ENCODE assay signal across 10 mouse cellular contexts in the genomic region with DNA sequence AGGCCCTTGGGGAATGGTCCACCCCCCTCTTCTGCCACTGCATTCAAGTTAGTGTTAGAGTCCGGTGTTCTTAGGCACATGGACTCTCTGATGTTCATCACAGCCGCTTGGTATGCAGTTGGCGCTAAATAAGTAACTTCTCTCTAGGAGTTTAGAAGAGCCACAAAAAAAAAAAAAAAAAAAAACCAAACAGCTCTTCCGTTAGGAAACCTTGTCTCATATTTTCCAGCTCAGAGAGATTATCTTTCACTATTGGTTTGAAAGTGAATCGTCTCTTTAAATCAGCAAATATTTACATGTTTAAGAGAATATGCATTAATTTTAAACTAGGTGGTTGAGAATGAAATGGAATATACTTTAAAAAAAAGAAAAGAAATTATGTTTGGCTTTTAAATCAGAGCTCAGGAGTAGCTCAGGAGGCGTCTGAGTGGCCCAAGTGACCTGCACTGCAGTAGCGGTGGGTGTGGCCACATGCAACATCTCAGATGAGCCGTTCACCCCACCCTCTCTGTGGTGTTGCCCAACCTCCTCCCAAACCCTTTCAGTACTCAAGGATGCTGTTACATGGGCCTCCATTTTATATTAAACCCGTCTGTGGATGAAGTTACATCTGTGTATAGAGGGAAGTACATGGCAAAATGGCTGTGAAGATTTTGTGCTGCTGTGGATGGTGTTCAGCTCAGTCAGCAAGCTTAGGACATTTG.
DNase-seq lines count a peak whose midpoint lies in the region; ATAC-seq and TF ChIP-seq lines count a peak whose summit lies in the region.
"Had no signal": no experiment of that assay in that cellular context is flagged by ENCODE, and none has a peak within 500 bp of the region (broad histone marks: within the 10 kb centered on the region; RNA-seq: fewer than 3 reads in every experiment).

No protein-coding gene starts in this region.

- 52% methylated on average over 9 of the region's 9 CpGs for WGBS in heart, embryonic 11.5 days (ENCODE audit: insufficient replicate concordance)
- WGBS in stomach, embryonic 14.5 days = 67% methylated on average over 9 of the region's 9 CpGs
- 60% methylated on average over 9 of the region's 9 CpGs for WGBS in stomach, postnatal 0 days

- DNase-seq in heart, postnatal 4 days = no peak
- no peak for DNase-seq in stomach, postnatal 0 days (ENCODE audit: low spot score)
- DNase-seq in induced T-regulatory cell, adult 2 months (ENCODE audit: low read depth) = peak; percentile 17
- no peak for DNase-seq in thymus, postnatal 4 days
- DNase-seq in yolk sac, embryonic 10.5 days (ENCODE audit: low spot score) = no peak
- no peak for DNase-seq in gastrocnemius, adult 8-10 months (ENCODE audit: low spot score in 2 of 2)
- DNase-seq: adrenal gland, postnatal 14 days; kidney, adult 8-10 months had no signal

- H3K9me3 ChIP-seq in heart, embryonic 11.5 days (replicated peaks; ENCODE audit: control insufficient read depth, low read length) = no peaks in the 10 kb centered on the region
- H3K9me3 ChIP-seq in stomach, embryonic 14.5 days (ENCODE audit: control insufficient read depth, low read depth, low read length) = no peaks in the 10 kb centered on the region
- H3K9me3 ChIP-seq in stomach, postnatal 0 days (ENCODE audit: control insufficient read depth, low read length) = no peaks in the 10 kb centered on the region

- peak overlapping the region; percentile 62 for H3K4me3 ChIP-seq in heart, embryonic 11.5 days (ENCODE audit: low read depth, low read length)
- no peak overlapping the region for H3K4me3 ChIP-seq in stomach, embryonic 14.5 days (ENCODE audit: low read depth, low read length)
- H3K4me3 ChIP-seq in stomach, postnatal 0 days (ENCODE audit: low read depth, low read length) = no peak overlapping the region

- no peaks in the 10 kb centered on the region for H3K36me3 ChIP-seq in heart, embryonic 11.5 days (ENCODE audit: control insufficient read depth, insufficient read depth, low read length)
- H3K36me3 ChIP-seq in stomach, embryonic 14.5 days (ENCODE audit: control insufficient read depth, insufficient read depth, low read length) = no peaks in the 10 kb centered on the region
- H3K36me3 ChIP-seq in stomach, postnatal 0 days (ENCODE audit: control insufficient read depth, insufficient read depth, low read length) = no peaks in the 10 kb centered on the region

- ATAC-seq in heart, embryonic 11.5 days (replicated peaks; ENCODE audit: insufficient number of reproducible peaks, low FRiP score, low TSS enrichment) = no peak
- no peak for ATAC-seq in stomach, embryonic 14.5 days (ENCODE audit: insufficient number of reproducible peaks, insufficient read depth, low FRiP score, low read depth)
- no peak for ATAC-seq in stomach, postnatal 0 days (ENCODE audit: low FRiP score, low TSS enrichment)

- TF ChIP-seq CTCF in stomach, postnatal 0 days (IDR thresholded peaks at IDR 0.05; ENCODE audit: low read depth) = no peak

- H3K27me3 ChIP-seq in heart, embryonic 11.5 days (ENCODE audit: control insufficient read depth, insufficient read depth, low read length) = no peaks in the 10 kb centered on the region
- no peaks in the 10 kb centered on the region for H3K27me3 ChIP-seq in stomach, embryonic 14.5 days (ENCODE audit: control insufficient read depth, insufficient read depth, low read length)
- H3K27me3 ChIP-seq in stomach, postnatal 0 days (ENCODE audit: control insufficient read depth, insufficient read depth, low read length) = no peaks in the 10 kb centered on the region

- H3K4me1 ChIP-seq in heart, embryonic 11.5 days (ENCODE audit: control insufficient read depth, insufficient read depth, low read length) = no peaks in the 10 kb centered on the region
- H3K4me1 ChIP-seq in stomach, embryonic 14.5 days (ENCODE audit: control insufficient read depth, insufficient read depth, low read length) = no peaks in the 10 kb centered on the region
- H3K4me1 ChIP-seq in stomach, postnatal 0 days (replicated peaks; ENCODE audit: control insufficient read depth, insufficient read depth) = no peaks in the 10 kb centered on the region

- TF ChIP-seq EP300 in stomach, postnatal 0 days (optimal IDR thresholded peaks at IDR 0.05) = no peak

- H3K27ac ChIP-seq in heart, embryonic 11.5 days (ENCODE audit: low read depth, low read length) = peak overlapping the region; percentile 68
- H3K27ac ChIP-seq in stomach, embryonic 14.5 days (ENCODE audit: low read length) = no peak overlapping the region
- H3K27ac ChIP-seq in stomach, postnatal 0 days (replicated peaks) = no peak overlapping the region

- peak overlapping the region; percentile 70 for H3K4me2 ChIP-seq in heart, embryonic 11.5 days
- peak overlapping the region; percentile 65 for H3K4me2 ChIP-seq in stomach, embryonic 14.5 days (replicated peaks; ENCODE audit: low read depth, low read length)
- no peak overlapping the region for H3K4me2 ChIP-seq in stomach, postnatal 0 days (replicated peaks; ENCODE audit: low read depth)

- H3K9ac ChIP-seq in heart, embryonic 11.5 days (ENCODE audit: low read depth, low read length) = peak overlapping the region; percentile 80; the same call in 1 of the 2 replicates
- H3K9ac ChIP-seq in stomach, embryonic 14.5 days (replicated peaks; ENCODE audit: low read depth, low read length) = no peak overlapping the region
- H3K9ac ChIP-seq in stomach, postnatal 0 days (ENCODE audit: low read length) = no peak overlapping the region
